Mouse (Mus musculus) kidney, adult 2 months (tissue): ENCODE results near the gene Grm5.

Experiments
- CTCF ChIP-seq: fragments of 200-500 bp; conservative IDR thresholded peaks from 2 replicates; pipeline ENCODE4 v1.5.1; 2011; ENCODE audit warnings: low read depth, mild to moderate bottlenecking, control low read depth, low read length, moderate library complexity, mixed read lengths; ENCODE audit not compliant: insufficient read depth, insufficient read length
- POLR2A ChIP-seq: fragments of 200-500 bp; IDR thresholded peaks from one replicate; pipeline ENCODE4 v1.6.1; 2011; ENCODE audit warnings: low read depth, low read length, control low read depth

DNA sequence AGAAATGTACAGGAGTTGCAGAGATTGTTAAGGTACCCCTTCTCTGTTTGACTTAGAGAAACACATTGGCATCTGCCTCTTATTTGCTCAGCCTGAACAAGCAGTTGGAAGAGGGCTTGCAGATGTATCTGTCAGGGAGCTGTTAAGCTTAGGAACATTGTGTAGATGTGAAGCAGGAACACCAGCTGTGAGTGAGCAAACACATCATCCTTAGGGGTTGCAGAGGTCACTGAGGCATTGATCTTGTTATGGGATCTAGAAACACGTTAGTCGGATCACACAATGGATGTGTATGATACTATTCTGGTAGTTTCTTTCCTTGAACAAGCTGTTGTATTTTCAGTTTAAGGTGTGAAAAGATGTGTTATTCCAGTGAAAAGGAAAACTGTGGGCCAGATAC, 472.5 kb downstream of the Grm5 start:
- TF ChIP-seq CTCF, result no peak
- no peak for TF ChIP-seq POLR2A
